Mouse (Mus musculus) embryonic facial prominence, embryonic 14.5 days (tissue): ENCODE measurements around the gene Zfyve28. TPM values are rescaled to one million over a fixed set of nuclear protein-coding genes. Genes with fewer than 3 reads are reported as not detected.

Source experiments
- ATAC-seq: fragments of 200-750 bp; cut with Nextera tagmentation; 2 replicates; pipeline ENCODE4 v1.8.0; 2017; ENCODE audit warnings: low read depth, moderate number of reproducible peaks, moderate TSS enrichment
- DNase-seq: peaks from one replicate; pipeline ENCODE4 v3.0.0-alpha.2; 2015; ENCODE audit warnings: low spot score
- H3K27ac ChIP-seq: fragments of 300-500 bp; sonication (generic); replicated peaks from 2 replicates; pipeline ENCODE4 v1.5.1; 2014; ENCODE audit warnings: low read depth, mild to moderate bottlenecking, low read length, moderate library complexity
- H3K27me3 ChIP-seq: fragments of 300-500 bp; sonication (generic); replicated peaks from 2 replicates; pipeline ENCODE4 v1.6.1; 2014; ENCODE audit warnings: low read length; ENCODE audit not compliant: control insufficient read depth, insufficient read depth
- H3K36me3 ChIP-seq: fragments of 300-500 bp; sonication (generic); 2 replicates; pipeline ENCODE4 v1.6.1; 2014; ENCODE audit warnings: low read length, mixed read lengths; ENCODE audit not compliant: control insufficient read depth, insufficient read depth
- H3K4me1 ChIP-seq: fragments of 300-500 bp; sonication (generic); 2 replicates; pipeline ENCODE4 v1.6.1; 2014; ENCODE audit warnings: antibody characterized with exemption, low read length; ENCODE audit not compliant: control insufficient read depth, insufficient read depth
- H3K4me2 ChIP-seq: fragments of 300-500 bp; sonication (generic); 2 replicates; pipeline ENCODE4 v1.6.1; 2014; ENCODE audit warnings: low read depth, mild to moderate bottlenecking, low read length, moderate library complexity, mixed read lengths
- H3K4me3 ChIP-seq: fragments of 300-500 bp; sonication (generic); 2 replicates; pipeline ENCODE4 v1.5.1; 2014; ENCODE audit warnings: low read depth, mild to moderate bottlenecking, low read length
- H3K9ac ChIP-seq: fragments of 300-500 bp; sonication (generic); 2 replicates; pipeline ENCODE4 v1.6.1; 2014; ENCODE audit warnings: low read depth, mild to moderate bottlenecking, low read length, moderate library complexity, mixed read lengths
- H3K9me3 ChIP-seq: fragments of 300-500 bp; sonication (generic); 2 replicates; pipeline ENCODE4 v1.6.1; 2016; ENCODE audit warnings: low read length; ENCODE audit not compliant: control insufficient read depth
- WGBS: fragments of 180-500 bp; shearing (Covaris S2); extraction: QIAGEN DNeasy Blood & Tissue Kit; methylation state at CpG from one replicate; pipeline ENCODE4 v1.1.7; 2014; 5-methylcytosine and 5-hydroxymethylcytosine counted together
- polyA plus RNA-seq: library from polyadenylated mRNA; unstranded; fragments of >200 nt; fragmentation: Nextera tagmentation; extraction: Ambion mirVana; gene quantifications from 2 replicates; pipeline ENCODE4 v1.2.1, GENCODE M21; 2014

The Zfyve28 gene
- polyA plus RNA-seq, 1 experiment from 2014 or later, result 1.7 TPM

DNA sequence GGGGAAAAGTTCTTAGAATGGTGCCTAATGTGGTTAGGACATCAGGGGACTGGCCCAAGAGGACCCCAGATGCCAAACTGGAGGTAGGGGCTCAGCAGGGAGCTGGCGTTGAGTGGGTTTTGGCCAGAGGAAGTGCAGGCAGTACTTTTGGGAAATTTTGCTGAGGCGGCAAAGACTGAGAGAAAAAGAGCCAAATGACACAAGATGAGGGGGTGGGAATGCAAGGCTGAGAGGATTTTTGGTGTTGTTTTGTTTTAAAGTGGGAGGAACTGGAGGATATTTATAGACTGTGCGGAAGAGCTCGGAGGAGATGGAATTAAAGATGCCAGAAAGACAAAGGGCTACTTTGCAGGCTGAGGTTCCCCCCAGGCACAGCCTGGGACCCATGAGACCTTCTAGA lies 117.5 kb downstream of the Zfyve28 start:
- peak overlapping the region; percentile 82 for H3K27ac ChIP-seq
- WGBS, result 49% methylated on average over 4 of the region's 4 CpGs

GRCm38 (mm10) chr5:34169954-34170353 lies 118.3 kb downstream of the Zfyve28 start:
- no peaks in the 10 kb centered on the region for H3K27me3 ChIP-seq
- peaks cover 23% of the 10 kb centered on the region for H3K36me3 ChIP-seq
- no peak for DNase-seq
- ATAC-seq, result no peak
- peak overlapping the region; percentile 53 for H3K4me2 ChIP-seq
- peak overlapping the region; percentile 52 for H3K9ac ChIP-seq
- 77% methylated on average over 3 of the region's 3 CpGs for WGBS
- H3K9me3 ChIP-seq, result no peaks in the 10 kb centered on the region
- H3K4me1 ChIP-seq, result peaks cover 13% of the 10 kb centered on the region
- H3K27ac ChIP-seq, result peak overlapping the region; percentile 82
- H3K4me3 ChIP-seq, result peak overlapping the region; percentile 77

More for the DNA sequence above, 117.5 kb downstream of the Zfyve28 start:
- H3K9me3 ChIP-seq, result no peaks in the 10 kb centered on the region
- no peak overlapping the region for H3K4me3 ChIP-seq
- no peaks in the 10 kb centered on the region for H3K27me3 ChIP-seq
- DNase-seq (peak; percentile 50), ATAC-seq (no peak)
- no peak overlapping the region for H3K4me2 ChIP-seq
- H3K9ac ChIP-seq, result 0 out of 2 replicates have a peak overlapping the region, but pooled peaks have one; percentile 14
- H3K4me1 ChIP-seq, result peaks cover 13% of the 10 kb centered on the region
- peaks cover 31% of the 10 kb centered on the region for H3K36me3 ChIP-seq

DNA sequence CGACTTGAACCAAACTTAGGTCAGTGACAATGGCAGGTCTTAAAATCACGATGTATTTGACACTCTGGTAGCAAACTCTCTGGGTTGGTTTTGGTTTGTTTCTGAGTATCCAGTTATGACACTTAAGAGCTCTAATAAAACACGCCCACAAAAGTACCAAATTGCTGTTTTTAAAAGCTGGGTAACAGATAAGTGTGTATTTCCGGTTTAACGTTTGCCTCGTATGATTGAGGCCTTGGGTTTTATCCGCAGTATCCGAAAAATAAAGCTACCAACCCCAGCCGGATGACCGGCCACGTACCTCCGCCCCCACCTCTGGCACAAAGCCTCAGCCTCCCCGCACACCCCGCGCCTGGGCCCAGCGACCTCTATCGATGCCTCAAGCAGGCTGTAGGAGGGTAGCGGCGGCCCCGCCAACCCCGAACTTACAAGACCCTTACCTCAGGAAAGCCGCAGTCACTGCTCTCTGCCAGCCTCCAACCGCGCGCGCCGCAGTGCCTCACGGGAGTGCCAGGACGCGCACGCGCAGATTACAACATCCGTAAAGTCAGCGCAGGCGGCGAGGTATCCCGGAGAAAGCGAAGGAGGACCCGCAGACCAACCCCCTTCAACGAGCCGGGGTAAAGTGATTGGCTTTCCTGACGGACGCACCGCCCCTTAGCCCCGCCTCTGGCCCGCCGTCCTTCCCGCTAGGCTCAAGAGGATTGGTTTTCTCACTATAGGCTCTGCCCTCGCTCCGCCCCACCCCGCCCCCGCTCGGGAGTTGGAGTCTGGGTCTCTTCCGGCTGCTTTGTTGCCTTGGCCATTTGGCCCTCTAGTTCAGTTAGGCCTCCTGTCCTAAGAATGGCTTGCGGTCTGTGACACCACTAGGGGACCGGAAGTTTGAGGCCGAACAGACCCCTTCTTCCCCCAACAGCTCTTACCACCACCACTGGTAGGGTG lies 119.0 kb downstream of the Zfyve28 start, which contains the start of the genes Poln and Haus3:
Gene Poln (minus strand): TSS at position 499 of the 942 bp plus-strand sequence.
Gene Haus3 (minus strand): TSS at position 578 of the 942 bp plus-strand sequence.
- ATAC-seq (peak; percentile 99), DNase-seq (peak; percentile 99)
- H3K4me3 ChIP-seq, result peak within 1 kb of the TSS; percentile 77
- no peaks in the 10 kb centered on the region for H3K27me3 ChIP-seq
- WGBS, result under 1% methylated on average over 48 of the region's 57 CpGs
- H3K36me3 ChIP-seq, result peaks cover 16% of the 10 kb centered on the region
- peaks cover 13% of the 10 kb centered on the region for H3K4me1 ChIP-seq
- H3K9me3 ChIP-seq, result no peaks in the 10 kb centered on the region
- H3K27ac ChIP-seq, result peak within 1 kb of the TSS; percentile 85
- peak within 1 kb of the TSS; percentile 89 for H3K9ac ChIP-seq
- H3K4me2 ChIP-seq, result peak within 1 kb of the TSS; percentile 70

DNA sequence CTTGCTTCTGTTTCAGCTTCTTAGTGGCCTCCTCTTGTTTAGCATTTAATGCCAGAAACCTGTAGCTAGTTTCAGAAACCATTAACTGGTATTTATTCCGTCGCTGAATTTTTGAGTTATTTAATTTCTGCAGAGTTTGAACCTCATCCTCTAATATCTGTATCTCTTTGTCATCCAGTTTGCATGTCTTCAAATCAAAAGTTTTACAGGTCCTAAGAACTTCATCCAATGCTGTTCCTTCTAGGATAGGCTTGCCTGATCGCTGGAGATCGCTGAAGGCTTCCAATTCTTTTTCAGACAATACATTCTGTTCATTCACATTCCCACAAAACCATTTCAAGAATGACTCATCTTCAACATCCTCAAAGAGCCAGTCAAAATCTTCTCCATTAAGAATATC lies 120.4 kb downstream of the Zfyve28 start:
- no peak overlapping the region for H3K9ac ChIP-seq
- ATAC-seq, result no peak
- peaks cover 13% of the 10 kb centered on the region for H3K4me1 ChIP-seq
- DNase-seq, result no peak
- no peak overlapping the region; the same call in 1 of the 2 replicates for H3K4me3 ChIP-seq
- peaks cover 8% of the 10 kb centered on the region; the same call in 1 of the 2 replicates for H3K36me3 ChIP-seq
- H3K9me3 ChIP-seq, result no peaks in the 10 kb centered on the region
- peak overlapping the region; percentile 70 for H3K4me2 ChIP-seq
- H3K27ac ChIP-seq, result no peak overlapping the region
- H3K27me3 ChIP-seq, result no peaks in the 10 kb centered on the region
- WGBS, result 75% methylated on average over 4 of the region's 4 CpGs

- Histone ChIP-seq H3K36me3 (peaks cover 11% of the 10 kb centered on the region; the same call in 1 of the 2 replicates), H3K27ac (no peak overlapping the region), H3K4me3 (no peak overlapping the region), H3K9ac (no peak overlapping the region), H3K4me1 (peaks cover 13% of the 10 kb centered on the region), H3K9me3 (no peaks in the 10 kb centered on the region), H3K4me2 (no peak overlapping the region), H3K27me3 (no peaks in the 10 kb centered on the region)
- ATAC-seq, result no peak
- WGBS, result 79% methylated on average over 4 of the region's 4 CpGs
- DNase-seq, result no peak
Measured at GRCm38 (mm10) chr5:34165793-34166192, 122.5 kb downstream of the Zfyve28 start.

GRCm38 (mm10) chr5:34148476-34148875 lies 139.8 kb downstream of the Zfyve28 start:
- H3K9ac ChIP-seq, result no peak overlapping the region
- ATAC-seq (no peak), DNase-seq (no peak)
- H3K4me2 ChIP-seq, result no peak overlapping the region
- no peaks in the 10 kb centered on the region for H3K4me1 ChIP-seq
- H3K4me3 ChIP-seq, result no peak overlapping the region
- no peaks in the 10 kb centered on the region for H3K9me3 ChIP-seq
- H3K27ac ChIP-seq, result no peak overlapping the region
- peaks cover 7% of the 10 kb centered on the region for H3K36me3 ChIP-seq
- H3K27me3 ChIP-seq, result no peaks in the 10 kb centered on the region

GRCm38 (mm10) chr5:34147554-34147953 lies 140.7 kb downstream of the Zfyve28 start:
- no peak overlapping the region for H3K27ac ChIP-seq
- H3K9ac ChIP-seq, result no peak overlapping the region
- no peak overlapping the region for H3K4me2 ChIP-seq
- DNase-seq (no peak), ATAC-seq (no peak)
- 91% methylated on average over 3 of the region's 3 CpGs for WGBS
- H3K36me3 ChIP-seq, result no peaks in the 10 kb centered on the region
- H3K4me3 ChIP-seq, result no peak overlapping the region
- no peaks in the 10 kb centered on the region for H3K9me3 ChIP-seq
- H3K27me3 ChIP-seq, result no peaks in the 10 kb centered on the region
- H3K4me1 ChIP-seq, result no peaks in the 10 kb centered on the region
